Mouse (Mus musculus) embryonic facial prominence, embryonic 11.5 days (tissue): ENCODE measurements at regions not wholly inside any gene's neighbourhood (a gene's known extent, or its start where the extent isn't known, plus 50 kb on each side); places are given as distances from the start of the nearest gene placed in this dataset.

Source experiments
- ATAC-seq: fragments of 200-750 bp; cut with Nextera tagmentation; replicated peaks from 2 replicates; pipeline ENCODE4 v1.8.0; 2017; ENCODE audit warnings: low read depth; ENCODE audit not compliant: insufficient number of reproducible peaks, low FRiP score, low TSS enrichment
- DNase-seq: peaks from one replicate; pipeline ENCODE4 v3.0.0-alpha.2; 2015; ENCODE audit warnings: low spot score
- H3K27ac ChIP-seq: fragments of 300-500 bp; sonication (generic); replicated peaks from 2 replicates; pipeline ENCODE4 v1.5.1; 2014; ENCODE audit warnings: mild to moderate bottlenecking, low read depth, low read length, control low read depth
- H3K27me3 ChIP-seq: fragments of 300-500 bp; sonication (generic); 2 replicates; pipeline ENCODE4 v1.6.1; 2014; ENCODE audit warnings: mild to moderate bottlenecking, low read length, moderate library complexity, mixed read lengths; ENCODE audit not compliant: control insufficient read depth, insufficient read depth
- H3K36me3 ChIP-seq: fragments of 300-500 bp; sonication (generic); replicated peaks from 2 replicates; pipeline ENCODE4 v1.6.1; 2014; ENCODE audit warnings: low read depth, mild to moderate bottlenecking, low read length, moderate library complexity, mixed read lengths; ENCODE audit not compliant: control insufficient read depth, insufficient read depth
- H3K4me1 ChIP-seq: fragments of 300-500 bp; sonication (generic); 2 replicates; pipeline ENCODE4 v1.6.1; 2014; ENCODE audit warnings: low read length, mixed read lengths; ENCODE audit not compliant: control insufficient read depth, insufficient read depth
- H3K4me2 ChIP-seq: fragments of 300-500 bp; sonication (generic); 2 replicates; pipeline ENCODE4 v1.6.1; 2014; ENCODE audit warnings: low read depth, mild to moderate bottlenecking, control low read depth, low read length, moderate library complexity
- H3K4me3 ChIP-seq: fragments of 300-500 bp; sonication (generic); 2 replicates; pipeline ENCODE4 v1.5.1; 2014; ENCODE audit warnings: low read depth, low read length, control low read depth
- H3K9ac ChIP-seq: fragments of 300-500 bp; sonication (generic); replicated peaks from 2 replicates; pipeline ENCODE4 v1.6.1; 2014; ENCODE audit warnings: mild to moderate bottlenecking, control low read depth, low read length
- H3K9me3 ChIP-seq: fragments of 300-500 bp; sonication (generic); replicated peaks from 2 replicates; pipeline ENCODE4 v1.6.1; 2016; ENCODE audit warnings: mild to moderate bottlenecking, low read length, inconsistent platforms, mixed read lengths; ENCODE audit not compliant: control insufficient read depth
- WGBS: fragments of 180-500 bp; shearing (Covaris S2); extraction: QIAGEN DNeasy Blood & Tissue Kit; methylation state at CpG from one replicate; pipeline ENCODE4 v1.1.7; 2014; 5-methylcytosine and 5-hydroxymethylcytosine counted together

DNA sequence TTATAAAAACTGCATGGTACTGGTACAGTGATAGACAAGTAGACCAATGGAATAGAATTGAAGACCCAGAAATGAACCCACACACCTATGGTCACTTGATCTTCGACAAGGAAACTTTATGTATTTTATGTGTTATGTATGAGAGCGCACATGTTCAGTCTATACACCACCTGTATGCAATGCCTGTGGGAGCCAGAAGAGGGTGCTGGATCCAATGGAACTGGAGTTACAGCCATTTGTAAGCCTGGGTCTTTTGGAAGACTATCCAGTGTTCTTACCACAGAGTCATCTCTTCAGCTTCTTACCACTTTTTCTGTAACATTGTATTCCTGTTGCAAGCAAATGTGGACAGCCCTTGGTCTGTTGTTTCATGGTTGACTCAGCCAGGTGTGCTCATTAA is 261.4 kb downstream of the Nup35 start:
- Histone ChIP-seq H3K27me3 (no peaks in the 10 kb centered on the region), H3K4me1 (no peaks in the 10 kb centered on the region), H3K36me3 (no peaks in the 10 kb centered on the region), H3K4me3 (no peak overlapping the region), H3K9me3 (no peaks in the 10 kb centered on the region), H3K27ac (no peak overlapping the region), H3K4me2 (no peak overlapping the region), H3K9ac (no peak overlapping the region)
- no peak for ATAC-seq
- no peak for DNase-seq
- WGBS: 90% methylated on average over 2 of the region's 2 CpGs

DNA sequence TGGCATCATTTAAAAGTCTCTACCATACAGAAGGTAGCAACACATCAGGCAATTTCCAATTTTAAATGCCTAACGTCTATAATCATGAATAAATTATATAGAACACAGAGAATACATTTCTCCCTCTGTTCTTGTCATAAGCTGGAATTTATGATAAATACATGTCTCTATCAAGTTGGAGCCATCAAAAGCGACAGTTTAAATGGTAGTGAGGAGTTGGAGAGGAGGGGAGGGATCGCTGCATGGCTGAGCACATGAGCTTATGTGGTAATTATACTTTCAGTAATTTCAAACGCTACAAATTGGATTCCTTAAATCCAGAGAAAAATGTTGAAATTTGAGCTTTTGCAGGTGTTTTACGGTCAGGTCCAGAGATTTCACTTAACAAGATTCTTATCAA is 267.2 kb downstream of the Nup35 start:
- no peak for ATAC-seq
- H3K9ac ChIP-seq: no peak overlapping the region
- no peaks in the 10 kb centered on the region for H3K27me3 ChIP-seq
- 74% methylated on average over 5 of the region's 5 CpGs for WGBS
- no peak overlapping the region for H3K4me3 ChIP-seq
- no peak overlapping the region for H3K4me2 ChIP-seq
- DNase-seq: no peak
- H3K9me3 ChIP-seq: no peaks in the 10 kb centered on the region
- no peak overlapping the region for H3K27ac ChIP-seq
- no peaks in the 10 kb centered on the region for H3K36me3 ChIP-seq
- H3K4me1 ChIP-seq: no peaks in the 10 kb centered on the region

DNA sequence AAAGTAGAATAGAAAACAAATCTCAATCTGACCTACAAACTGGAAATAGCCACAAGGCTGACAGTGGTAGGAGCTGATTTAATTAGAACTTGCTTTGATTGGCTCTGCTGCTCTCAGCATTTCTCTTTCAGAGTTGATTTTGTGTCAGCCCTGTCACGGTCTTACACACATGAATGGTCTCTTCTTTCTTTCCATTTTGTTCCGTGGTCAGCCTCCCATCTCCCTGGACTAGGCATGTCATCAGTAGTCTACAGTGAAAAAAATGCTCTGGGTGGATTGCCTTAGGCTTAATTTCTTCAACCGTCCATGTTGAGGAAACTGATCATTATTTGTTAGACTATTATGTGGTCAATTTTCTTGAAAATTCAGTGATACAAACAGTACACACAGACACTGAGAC is 285.0 kb downstream of the Nup35 start:
- no peak for ATAC-seq
- 63% methylated on average over 3 of the region's 3 CpGs for WGBS
- no peak overlapping the region for H3K9ac ChIP-seq

GRCm38 (mm10) chr2:80913478-80913877 is 296.4 kb downstream of the Nup35 start:
- H3K9me3 ChIP-seq: no peaks in the 10 kb centered on the region
- ATAC-seq: no peak
- H3K27me3 ChIP-seq: no peaks in the 10 kb centered on the region
- H3K4me1 ChIP-seq: no peaks in the 10 kb centered on the region
- 87% methylated on average over 2 of the region's 2 CpGs for WGBS
- H3K27ac ChIP-seq: no peak overlapping the region
- no peak overlapping the region for H3K4me3 ChIP-seq
- no peak overlapping the region for H3K9ac ChIP-seq
- H3K4me2 ChIP-seq: no peak overlapping the region
- H3K36me3 ChIP-seq: no peaks in the 10 kb centered on the region
- DNase-seq: no peak

More for the DNA sequence above, 285.0 kb downstream of the Nup35 start:
- DNase-seq: no peak
- no peaks in the 10 kb centered on the region for H3K9me3 ChIP-seq
- no peak overlapping the region for H3K27ac ChIP-seq
- no peaks in the 10 kb centered on the region for H3K27me3 ChIP-seq
- H3K4me3 ChIP-seq: no peak overlapping the region
- H3K36me3 ChIP-seq: no peaks in the 10 kb centered on the region
- H3K4me2 ChIP-seq: no peak overlapping the region
- no peaks in the 10 kb centered on the region for H3K4me1 ChIP-seq

- no peaks in the 10 kb centered on the region for H3K36me3 ChIP-seq
- ATAC-seq: no peak
Observed at GRCm38 (mm10) chr2:80945521-80945920, 328.5 kb downstream of the Nup35 start.

GRCm38 (mm10) chr2:80966766-80967165 is 349.7 kb downstream of the Nup35 start:
- WGBS: 85% methylated on average over 5 of the region's 5 CpGs
- H3K27ac ChIP-seq: no peak overlapping the region
- ATAC-seq: no peak

More at GRCm38 (mm10) chr2:80945521-80945920, 328.5 kb downstream of the Nup35 start:
- Histone ChIP-seq H3K4me2 (no peak overlapping the region), H3K9me3 (no peaks in the 10 kb centered on the region), H3K4me3 (no peak overlapping the region), H3K27ac (no peak overlapping the region), H3K27me3 (no peaks in the 10 kb centered on the region), H3K9ac (no peak overlapping the region), H3K4me1 (no peaks in the 10 kb centered on the region)
- WGBS: 77% methylated on average over 3 of the region's 3 CpGs
- DNase-seq: no peak

GRCm38 (mm10) chr2:80967260-80967659 is 350.2 kb downstream of the Nup35 start:
- WGBS: 78% methylated on average over 11 of the region's 11 CpGs
- no peak for DNase-seq

More at GRCm38 (mm10) chr2:80966766-80967165, 349.7 kb downstream of the Nup35 start:
- Histone ChIP-seq H3K36me3 (no peaks in the 10 kb centered on the region), H3K27me3 (no peaks in the 10 kb centered on the region), H3K9me3 (no peaks in the 10 kb centered on the region), H3K4me2 (no peak overlapping the region), H3K4me1 (no peaks in the 10 kb centered on the region), H3K9ac (no peak overlapping the region), H3K4me3 (no peak overlapping the region)
- no peak for DNase-seq

GRCm38 (mm10) chr2:80969354-80969753 is 352.3 kb downstream of the Nup35 start:
- Histone ChIP-seq H3K4me3 (no peak overlapping the region), H3K27ac (no peak overlapping the region), H3K9me3 (no peaks in the 10 kb centered on the region), H3K9ac (no peak overlapping the region), H3K27me3 (no peaks in the 10 kb centered on the region), H3K36me3 (no peaks in the 10 kb centered on the region), H3K4me1 (no peaks in the 10 kb centered on the region), H3K4me2 (no peak overlapping the region)
- 52% methylated on average over 5 of the region's 5 CpGs for WGBS
- ATAC-seq (no peak), DNase-seq (no peak)

More at GRCm38 (mm10) chr2:80967260-80967659, 350.2 kb downstream of the Nup35 start:
- H3K9me3 ChIP-seq: no peaks in the 10 kb centered on the region
- ATAC-seq: no peak
- no peak overlapping the region for H3K9ac ChIP-seq
- no peaks in the 10 kb centered on the region for H3K36me3 ChIP-seq
- no peaks in the 10 kb centered on the region for H3K4me1 ChIP-seq
- H3K27me3 ChIP-seq: no peaks in the 10 kb centered on the region
- no peak overlapping the region for H3K27ac ChIP-seq
- H3K4me3 ChIP-seq: no peak overlapping the region
- no peak overlapping the region for H3K4me2 ChIP-seq
